Mouse (Mus musculus): ENCODE results near the gene Gm9958. TPM values are rescaled to one million over a fixed set of nuclear protein-coding genes. Genes with fewer than 3 reads are reported as not detected.

Gm9958 gene
- total and polyA plus RNA-seq, 3 experiments: 0.25 to 15.5 (median 4.4) TPM

DNA sequence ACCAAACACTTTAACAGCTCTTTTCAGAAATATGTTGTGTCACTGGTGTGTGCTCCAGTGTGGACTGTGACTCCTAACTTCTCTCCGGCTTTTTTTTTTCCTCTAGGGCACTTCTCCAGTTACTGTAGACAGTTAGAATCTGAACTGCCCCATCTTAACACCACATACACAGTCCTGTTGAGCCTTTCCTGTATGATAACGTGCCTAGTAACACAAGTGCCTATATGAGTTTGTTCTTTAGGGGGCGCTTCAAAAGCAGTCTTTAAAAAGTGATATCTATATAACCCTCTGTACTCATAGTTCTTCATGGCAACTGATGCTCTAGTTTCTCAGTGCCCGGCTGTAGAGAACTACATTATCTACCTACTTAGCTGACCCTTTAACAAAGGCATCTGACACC lies 27.3 kb downstream of the Gm9958 start:
- no peak overlapping the region for H3K4me3 ChIP-seq (ENCODE audit: low read depth, low read length)
- no peaks in the 10 kb centered on the region for H3K4me1 ChIP-seq (ENCODE audit: insufficient read depth, low read depth, low read length)
- no peaks in the 10 kb centered on the region for H3K36me3 ChIP-seq (replicated peaks)
- no peak for DNase-seq (ENCODE audit: low spot score)
- peaks cover 10% of the 10 kb centered on the region for H3K27me3 ChIP-seq (ENCODE audit: insufficient read depth, low read length)
- no peak for ATAC-seq (ENCODE audit: extremely low read depth, insufficient number of reproducible peaks, low FRiP score, poor library complexity, severe bottlenecking)
- H3K9me3 ChIP-seq (replicated peaks): no peaks in the 10 kb centered on the region
- TF ChIP-seq GATA1 (IDR thresholded peaks at IDR 0.05; ENCODE audit: borderline replicate concordance, low read length) (no peak), TAL1 (conservative IDR thresholded peaks at IDR 0.05; ENCODE audit: low read depth, low read length) (no peak), POLR2AphosphoS5 (IDR thresholded peaks at IDR 0.05; ENCODE audit: insufficient replicate concordance, low read depth, low read length) (no peak), CTCF (IDR thresholded peaks at IDR 0.05; ENCODE audit: low read depth, low read length) (no peak), GATA2 (IDR thresholded peaks at IDR 0.05; ENCODE audit: borderline replicate concordance, low read depth, low read length) (no peak)

DNA sequence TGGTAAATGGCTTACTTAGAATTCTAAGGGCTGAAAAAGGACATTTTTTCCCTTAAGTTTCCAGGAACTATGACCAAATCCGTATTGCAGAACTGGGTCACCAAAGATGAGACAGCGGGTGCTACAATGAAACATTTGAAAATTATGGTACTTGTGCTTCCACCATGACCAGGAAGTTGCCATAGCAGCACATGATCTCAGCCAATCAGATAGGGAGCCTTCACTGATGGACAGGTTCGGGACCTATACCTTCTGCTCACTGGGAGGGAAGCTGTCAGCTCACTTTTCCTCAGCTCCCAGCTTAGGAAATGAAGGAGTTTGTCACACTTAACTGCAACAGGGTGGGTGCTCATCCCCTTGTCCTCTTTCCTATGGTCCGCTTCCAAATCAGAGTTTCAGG lies 29.8 kb downstream of the Gm9958 start:
- Histone ChIP-seq H3K36me3 (replicated peaks) (no peaks in the 10 kb centered on the region), H3K27me3 (ENCODE audit: insufficient read depth, low read length) (peaks cover 6% of the 10 kb centered on the region), H3K4me3 (ENCODE audit: low read depth, low read length) (no peak overlapping the region), H3K4me1 (ENCODE audit: insufficient read depth, low read depth, low read length) (no peaks in the 10 kb centered on the region), H3K9me3 (replicated peaks) (no peaks in the 10 kb centered on the region)
- TF ChIP-seq CTCF (IDR thresholded peaks at IDR 0.05; ENCODE audit: low read depth, low read length) (no peak), TAL1 (conservative IDR thresholded peaks at IDR 0.05; ENCODE audit: low read depth, low read length) (no peak), POLR2AphosphoS5 (IDR thresholded peaks at IDR 0.05; ENCODE audit: insufficient replicate concordance, low read depth, low read length) (no peak), GATA2 (IDR thresholded peaks at IDR 0.05; ENCODE audit: borderline replicate concordance, low read depth, low read length) (no peak), GATA1 (IDR thresholded peaks at IDR 0.05; ENCODE audit: borderline replicate concordance, low read length) (no peak)
- ATAC-seq (ENCODE audit: extremely low read depth, insufficient number of reproducible peaks, low FRiP score, poor library complexity, severe bottlenecking): no peak
- no peak for DNase-seq (ENCODE audit: low spot score)

DNA sequence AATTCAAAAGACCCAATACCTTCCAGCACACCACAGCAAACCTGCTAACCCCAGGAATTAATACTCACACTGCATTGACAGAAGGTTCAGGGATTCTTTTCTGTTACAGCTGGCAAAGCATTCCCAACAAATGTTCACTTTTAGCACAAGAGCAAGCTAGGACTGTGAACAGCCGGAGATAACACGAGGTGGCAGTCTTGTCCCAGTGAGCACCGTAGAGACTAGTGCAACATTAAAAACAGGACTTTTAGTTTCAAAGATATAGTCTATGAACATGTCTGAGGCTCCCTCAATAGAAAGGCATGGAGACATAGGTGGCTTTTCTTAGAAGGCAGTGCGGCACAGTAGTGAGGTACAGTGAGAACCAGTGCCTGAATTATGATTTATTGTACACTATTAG lies 38.2 kb downstream of the Gm9958 start:
- H3K4me3 ChIP-seq (ENCODE audit: low read depth, low read length): no peak overlapping the region
- no peaks in the 10 kb centered on the region for H3K27me3 ChIP-seq (ENCODE audit: insufficient read depth, low read length)
- H3K36me3 ChIP-seq (replicated peaks): no peaks in the 10 kb centered on the region
- DNase-seq (ENCODE audit: low spot score) (no peak), ATAC-seq (ENCODE audit: extremely low read depth, insufficient number of reproducible peaks, low FRiP score, poor library complexity, severe bottlenecking) (no peak)
- H3K4me1 ChIP-seq (ENCODE audit: insufficient read depth, low read depth, low read length): no peaks in the 10 kb centered on the region
- no peak for TF ChIP-seq POLR2AphosphoS5 (IDR thresholded peaks at IDR 0.05; ENCODE audit: insufficient replicate concordance, low read depth, low read length)
- TF ChIP-seq GATA2 (IDR thresholded peaks at IDR 0.05; ENCODE audit: borderline replicate concordance, low read depth, low read length): no peak
- TF ChIP-seq CTCF (IDR thresholded peaks at IDR 0.05; ENCODE audit: low read depth, low read length): no peak
- TF ChIP-seq TAL1 (conservative IDR thresholded peaks at IDR 0.05; ENCODE audit: low read depth, low read length): no peak
- TF ChIP-seq GATA1 (IDR thresholded peaks at IDR 0.05; ENCODE audit: borderline replicate concordance, low read length): no peak
- H3K9me3 ChIP-seq (replicated peaks): no peaks in the 10 kb centered on the region

DNA sequence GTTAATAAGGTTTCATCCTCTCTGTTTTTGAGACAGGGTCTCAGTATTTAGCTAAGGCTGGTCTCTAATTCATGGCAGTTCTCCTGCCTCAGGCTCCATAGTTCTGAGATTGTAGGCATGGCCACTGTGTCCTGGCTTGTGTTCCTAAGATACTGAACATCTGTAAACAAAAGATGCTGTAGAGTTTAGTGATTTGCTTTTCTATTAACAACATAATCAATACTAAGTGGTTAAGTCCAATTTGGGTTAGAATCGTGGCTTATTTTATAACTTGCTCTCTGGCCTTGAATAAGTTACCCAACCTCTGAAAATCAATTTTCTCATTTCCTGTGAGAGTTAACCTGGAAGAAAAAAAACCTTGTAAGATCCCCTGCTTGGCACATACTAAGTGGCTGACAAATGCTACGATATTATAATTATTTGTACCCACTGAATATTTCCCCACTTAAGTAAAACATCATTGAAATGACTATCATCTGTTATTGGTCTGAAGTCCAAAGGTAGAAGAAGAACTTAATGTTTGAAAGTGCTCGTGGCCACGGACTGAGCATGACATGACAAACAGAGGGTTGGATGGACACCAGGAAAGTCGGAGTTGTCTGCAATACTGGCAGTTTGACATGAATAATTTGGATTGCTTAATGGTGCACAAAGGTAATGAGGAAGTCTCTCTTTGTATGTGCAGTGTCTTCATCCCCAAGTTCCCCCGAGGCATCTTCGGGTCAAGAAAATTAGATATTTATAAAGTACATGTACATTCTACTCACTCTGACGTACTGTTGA lies 47.3 kb downstream of the Gm9958 start:
- Histone ChIP-seq H3K27me3 (ENCODE audit: insufficient read depth, low read length) (no peaks in the 10 kb centered on the region; the same call in 1 of the 2 replicates), H3K4me3 (ENCODE audit: low read depth, low read length) (no peak overlapping the region), H3K9me3 (replicated peaks) (no peaks in the 10 kb centered on the region), H3K4me1 (ENCODE audit: insufficient read depth, low read depth, low read length) (no peaks in the 10 kb centered on the region), H3K36me3 (replicated peaks) (no peaks in the 10 kb centered on the region)
- TF ChIP-seq POLR2AphosphoS5 (IDR thresholded peaks at IDR 0.05; ENCODE audit: insufficient replicate concordance, low read depth, low read length): no peak
- no peak for TF ChIP-seq GATA1 (IDR thresholded peaks at IDR 0.05; ENCODE audit: borderline replicate concordance, low read length)
- TF ChIP-seq CTCF (IDR thresholded peaks at IDR 0.05; ENCODE audit: low read depth, low read length): no peak
- TF ChIP-seq GATA2 (IDR thresholded peaks at IDR 0.05; ENCODE audit: borderline replicate concordance, low read depth, low read length): no peak
- no peak for TF ChIP-seq TAL1 (conservative IDR thresholded peaks at IDR 0.05; ENCODE audit: low read depth, low read length)
- ATAC-seq (ENCODE audit: extremely low read depth, insufficient number of reproducible peaks, low FRiP score, poor library complexity, severe bottlenecking): no peak
- no peak for DNase-seq (ENCODE audit: low spot score)

DNA sequence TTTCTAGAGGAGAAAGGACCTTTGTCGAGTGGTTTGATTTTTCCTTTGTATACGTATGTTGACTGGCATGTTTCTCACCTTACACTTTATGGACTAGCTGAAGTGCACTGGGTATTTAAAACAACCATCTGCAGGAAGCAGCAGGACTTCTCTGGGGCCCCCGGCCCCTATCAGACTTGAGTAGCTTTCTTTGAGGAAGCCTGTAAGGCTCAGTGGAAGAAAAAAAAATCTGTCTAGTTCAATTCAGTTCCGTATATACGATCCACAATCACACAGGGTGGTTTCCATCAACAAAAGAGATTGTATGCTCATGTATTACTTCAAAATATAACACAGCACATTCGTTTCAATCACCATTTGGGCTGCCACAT lies 47.9 kb downstream of the Gm9958 start:
- no peak for TF ChIP-seq GATA1 (IDR thresholded peaks at IDR 0.05; ENCODE audit: borderline replicate concordance, low read length)
- TF ChIP-seq TAL1 (conservative IDR thresholded peaks at IDR 0.05; ENCODE audit: low read depth, low read length): no peak
- TF ChIP-seq GATA2 (IDR thresholded peaks at IDR 0.05; ENCODE audit: borderline replicate concordance, low read depth, low read length): no peak
- no peak for TF ChIP-seq POLR2AphosphoS5 (IDR thresholded peaks at IDR 0.05; ENCODE audit: insufficient replicate concordance, low read depth, low read length)
- Histone ChIP-seq H3K4me3 (ENCODE audit: low read depth, low read length) (no peak overlapping the region), H3K4me1 (ENCODE audit: insufficient read depth, low read depth, low read length) (no peaks in the 10 kb centered on the region), H3K27me3 (ENCODE audit: insufficient read depth, low read length) (no peaks in the 10 kb centered on the region; the same call in 1 of the 2 replicates), H3K9me3 (replicated peaks) (no peaks in the 10 kb centered on the region), H3K36me3 (replicated peaks) (no peaks in the 10 kb centered on the region)
- DNase-seq (ENCODE audit: low spot score) (no peak), ATAC-seq (ENCODE audit: extremely low read depth, insufficient number of reproducible peaks, low FRiP score, poor library complexity, severe bottlenecking) (no peak)

Other genes with a start within 250 kb of the Gm9958 start
- gene Cox18, start 143.2 kb upstream of the Gm9958 start, total RNA-seq (2014; fragmentation: Nextera tagmentation): 58.3 and 62.8 TPM in 2 replicates
- 25.9 and 27.9 TPM in 2 replicates for gene Cox18, start 143.2 kb upstream of the Gm9958 start, total RNA-seq (2017)
- gene Cox18, start 143.2 kb upstream of the Gm9958 start, polyA plus RNA-seq (2012): 66.0 and 67.9 TPM in 2 replicates
- gene Ankrd17, start 627 bp upstream of the Gm9958 start, total RNA-seq (2014; fragmentation: Nextera tagmentation): 161 and 182 TPM in 2 replicates
- 82.0 and 97.9 TPM in 2 replicates for gene Ankrd17, start 627 bp upstream of the Gm9958 start, total RNA-seq (2017)
- gene Ankrd17, start 627 bp upstream of the Gm9958 start, polyA plus RNA-seq (2012): 17.5 and 23.3 TPM in 2 replicates
- gene Alb, start 93.7 kb downstream of the Gm9958 start, total RNA-seq (2014; fragmentation: Nextera tagmentation): not detected in 2 replicates
- 0.17 TPM in 1 of 2 replicates, not detected in the other for gene Alb, start 93.7 kb downstream of the Gm9958 start, total RNA-seq (2017)
- not detected in 2 replicates for gene Alb, start 93.7 kb downstream of the Gm9958 start, polyA plus RNA-seq (2012)
- gene Afp, start 123.5 kb downstream of the Gm9958 start, total RNA-seq (2014; fragmentation: Nextera tagmentation): not detected in 2 replicates
- gene Afp, start 123.5 kb downstream of the Gm9958 start, total RNA-seq (2017): 1.7 TPM in 2 replicates
- not detected in 2 replicates for gene Afp, start 123.5 kb downstream of the Gm9958 start, polyA plus RNA-seq (2012)
- gene Afm, start 151.7 kb downstream of the Gm9958 start, total RNA-seq (2014; fragmentation: Nextera tagmentation): not detected in 2 replicates
- gene Afm, start 151.7 kb downstream of the Gm9958 start, total RNA-seq (2017): 0.06 TPM in 1 of 2 replicates, not detected in the other
- gene Afm, start 151.7 kb downstream of the Gm9958 start, polyA plus RNA-seq (2012): not detected in 2 replicates
- gene 5830473C10Rik, start 193.9 kb downstream of the Gm9958 start, total RNA-seq (2014; fragmentation: Nextera tagmentation): not detected in 2 replicates
- gene 5830473C10Rik, start 193.9 kb downstream of the Gm9958 start, total RNA-seq (2017): 0.12 TPM in 1 of 2 replicates, not detected in the other
- not detected in 2 replicates for gene 5830473C10Rik, start 193.9 kb downstream of the Gm9958 start, polyA plus RNA-seq (2012)

All from G1E (cell line).